Mouse (Mus musculus): ENCODE results near the gene Ms4a1. TPM values are rescaled to one million over a fixed set of nuclear protein-coding genes. Genes with fewer than 3 reads are reported as not detected.
"Not testable (repeated sequence)": the region's sequence is repeated elsewhere in the genome, so short reads cannot be mapped to it uniquely, and the experiment has no call there.

The Ms4a1 gene
- total RNA-seq (2021), result under 1 TPM; 0.36 to 0.57 TPM

DNA sequence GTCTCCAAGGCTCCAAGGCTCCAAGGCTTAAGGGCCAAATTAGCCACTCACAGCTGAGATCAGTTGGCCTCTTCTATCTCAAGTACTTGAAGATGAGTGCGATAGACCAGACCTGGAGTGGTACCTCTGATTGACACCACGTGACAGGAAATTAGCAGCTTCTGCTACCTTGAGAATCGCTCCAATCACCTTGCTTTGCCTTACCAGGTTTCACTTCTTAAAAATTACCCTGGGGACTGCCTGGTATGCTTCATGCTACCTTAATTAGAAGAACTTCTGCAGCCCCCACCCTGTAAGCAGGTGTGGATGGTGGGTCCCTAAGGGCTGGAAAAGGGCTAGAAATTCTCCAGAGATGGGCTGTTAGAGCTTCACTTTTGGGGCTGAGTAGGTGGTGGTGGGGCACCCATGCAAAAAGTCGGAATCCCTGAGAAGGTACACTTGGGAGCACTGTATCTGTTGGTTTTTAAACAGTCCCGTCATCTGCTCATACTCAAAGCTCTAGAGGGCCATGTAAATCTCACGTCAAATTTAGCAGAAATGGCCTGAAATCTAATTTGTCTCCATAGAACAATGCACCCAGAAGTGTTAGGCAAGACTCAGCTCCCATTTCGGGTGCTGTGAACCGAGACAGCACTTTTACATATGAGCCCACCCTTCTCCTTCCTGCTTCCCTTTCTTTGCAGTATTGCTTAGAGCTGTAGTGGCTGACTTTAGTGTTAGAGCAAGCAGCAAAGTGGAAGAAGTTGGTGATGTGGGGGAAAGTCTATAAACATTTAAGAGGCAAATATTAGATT, at the start of gene Ms4a1:
Gene Ms4a1, minus strand, starts transcription at position 190 of the 794 bp plus-strand sequence.
- no peak for DNase-seq

DNA sequence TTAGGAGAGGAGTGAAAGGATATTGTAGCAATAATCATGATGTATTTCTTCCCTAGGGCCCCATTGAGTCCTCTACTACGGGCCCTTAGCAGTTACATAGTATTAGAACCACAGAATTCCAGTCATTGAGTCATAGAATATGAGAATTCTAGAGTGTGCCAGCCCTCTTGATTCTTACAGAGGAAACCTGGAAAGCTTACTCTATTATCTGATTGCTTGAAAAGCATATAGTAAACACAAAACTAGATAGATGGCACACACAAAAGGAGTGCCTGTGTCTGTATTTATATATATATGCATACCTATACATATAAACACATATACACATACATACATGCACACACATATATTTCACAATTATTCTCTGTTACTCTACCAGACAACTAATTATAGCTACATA, 48.3 kb upstream of the Ms4a1 start, which contains the start of gene Ms4a14:
Gene Ms4a14, minus strand, starts transcription at position 101 of the 400 bp plus-strand sequence.
- DNase-seq, result no peak

DNA sequence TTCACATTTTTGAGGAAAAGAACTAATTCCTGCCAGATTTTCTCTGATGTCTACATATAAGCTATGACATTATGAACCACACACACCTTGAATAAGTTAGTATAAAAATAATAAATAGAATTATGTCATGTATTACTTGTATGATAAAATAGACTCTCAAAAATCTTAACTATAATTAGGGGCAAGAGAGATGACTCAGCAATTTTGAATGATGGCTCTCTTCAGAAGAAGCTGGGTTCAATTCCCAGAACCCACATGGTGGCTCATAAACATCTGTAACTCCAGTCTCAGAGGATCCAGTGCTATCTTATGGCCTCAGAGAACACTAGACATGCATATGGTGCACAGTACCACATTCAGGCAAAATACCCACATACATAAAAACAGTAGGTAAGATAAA, 42.8 kb upstream of the Ms4a1 start:
- DNase-seq, result no peak

DNA sequence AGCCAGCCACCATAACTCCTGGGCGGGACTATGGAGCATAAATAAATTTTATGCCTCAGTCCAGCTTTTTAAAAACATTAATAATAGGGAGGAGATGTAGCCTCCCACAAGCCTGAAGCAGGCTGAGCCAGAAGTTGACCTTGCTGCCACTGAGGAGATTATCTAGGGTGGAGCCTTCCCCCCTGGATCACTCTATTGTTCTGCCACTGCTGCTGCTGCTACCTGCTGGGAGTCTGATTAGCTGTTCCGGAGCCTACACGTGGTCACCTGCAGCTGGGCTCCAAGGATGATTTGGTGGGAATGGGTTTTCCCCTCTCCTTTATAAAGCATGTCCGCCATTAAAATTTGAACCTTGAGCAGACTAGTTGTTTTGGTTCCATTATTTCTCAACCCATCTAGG, 33.5 kb upstream of the Ms4a1 start:
- not testable (repeated sequence) for DNase-seq

DNA sequence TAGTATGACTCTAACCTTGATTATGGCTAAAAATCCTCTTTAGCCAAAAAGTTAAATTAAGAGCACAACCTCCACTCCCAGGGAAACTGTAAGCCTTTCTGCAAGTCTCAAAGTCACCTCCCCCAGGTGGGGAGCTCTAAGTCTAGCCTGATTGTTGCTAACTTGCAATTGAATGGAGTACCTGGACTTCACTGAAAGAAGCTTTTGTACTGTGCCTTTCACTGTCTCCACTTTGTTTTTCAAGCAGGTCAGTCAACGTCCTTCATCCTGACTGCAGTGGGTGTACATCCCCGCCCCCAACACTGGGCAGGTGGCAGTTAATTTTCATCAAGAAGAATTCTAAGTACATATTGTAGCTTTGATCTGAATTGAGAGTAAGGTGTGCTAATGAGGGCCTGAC, 32.9 kb upstream of the Ms4a1 start:
- no peak for DNase-seq

DNA sequence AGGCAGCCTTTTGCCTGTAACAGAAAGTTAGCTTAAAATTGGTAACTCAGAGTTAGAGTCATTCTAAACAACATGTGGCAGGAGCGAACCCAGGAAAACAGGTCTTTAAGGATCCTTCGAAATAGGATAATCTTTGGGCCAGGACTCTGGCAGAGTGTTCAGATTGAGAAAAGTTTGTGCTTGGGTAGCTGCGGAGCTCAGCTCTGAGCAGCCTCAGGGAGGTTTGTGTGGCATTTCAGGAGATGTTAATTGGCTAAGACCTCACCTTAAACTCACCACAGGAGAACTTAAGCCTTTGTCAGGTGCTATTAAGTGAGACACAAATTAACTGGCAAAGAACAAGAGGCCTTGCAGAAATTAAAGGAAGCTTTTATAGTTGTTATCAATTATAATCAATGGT, 27.6 kb upstream of the Ms4a1 start:
- DNase-seq, result not testable (repeated sequence)

DNA sequence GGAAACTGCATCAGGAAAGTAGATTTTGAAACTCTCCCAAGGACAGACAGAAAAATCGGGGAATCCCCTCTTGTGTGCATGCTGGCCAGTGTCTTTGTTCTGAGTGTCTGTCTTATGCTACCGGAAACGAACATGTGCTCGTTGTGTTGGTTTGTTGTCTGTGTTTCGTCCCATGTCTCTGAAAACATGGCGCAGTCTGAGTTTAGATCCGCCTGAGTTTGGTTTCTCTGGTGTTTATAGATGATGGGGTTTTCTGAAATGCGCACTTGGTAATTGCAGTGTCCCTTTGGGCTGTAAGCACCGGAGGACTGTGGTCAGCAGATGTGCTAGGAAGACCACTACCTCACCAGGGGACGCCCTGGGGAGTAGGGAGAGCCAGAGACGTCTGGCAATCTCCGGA, 26.9 kb upstream of the Ms4a1 start:
- no peak for DNase-seq

DNA sequence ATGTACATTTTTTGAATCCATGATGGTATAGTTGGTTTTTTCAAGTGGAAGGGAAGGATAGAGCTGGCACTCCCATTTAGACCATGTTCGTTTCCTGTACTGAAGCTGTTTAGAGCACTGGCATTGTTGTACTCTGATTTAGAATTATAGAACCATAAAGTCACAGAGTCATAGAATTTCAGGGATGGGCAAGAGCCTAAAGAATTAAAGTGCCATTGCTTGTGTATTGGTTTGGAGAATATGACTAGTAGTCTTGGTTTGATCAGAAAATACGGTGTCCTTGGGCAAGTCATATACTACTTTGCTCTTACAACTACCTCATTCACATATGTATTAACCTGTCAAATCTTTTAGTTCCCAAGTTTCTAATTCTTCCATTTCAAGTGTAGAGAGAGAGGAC, 17.7 kb upstream of the Ms4a1 start, which contains the start of gene Ms4a5:
Gene Ms4a5, minus strand, starts transcription at position 101 of the 400 bp plus-strand sequence.
- DNase-seq, result no peak

DNA sequence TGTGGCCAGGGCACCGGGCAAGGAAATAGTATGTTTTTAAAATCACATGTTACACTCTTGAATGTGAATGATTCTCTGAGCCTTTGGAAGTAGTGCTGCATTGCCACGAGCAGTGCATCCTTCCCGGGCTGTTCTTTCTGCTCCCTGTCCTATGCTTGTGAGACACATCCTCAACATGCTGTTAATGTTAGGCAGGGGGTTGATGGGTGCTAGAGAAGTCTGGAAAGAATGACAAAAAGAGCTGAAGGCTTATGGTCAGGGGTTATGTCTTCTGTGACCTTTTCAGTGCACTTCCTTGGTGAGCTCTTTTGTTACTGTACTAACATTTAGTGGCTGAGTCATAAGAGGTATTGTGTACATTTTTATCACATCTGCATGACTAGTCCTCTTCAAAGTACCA, 14.2 kb upstream of the Ms4a1 start:
- no peak for DNase-seq

DNA sequence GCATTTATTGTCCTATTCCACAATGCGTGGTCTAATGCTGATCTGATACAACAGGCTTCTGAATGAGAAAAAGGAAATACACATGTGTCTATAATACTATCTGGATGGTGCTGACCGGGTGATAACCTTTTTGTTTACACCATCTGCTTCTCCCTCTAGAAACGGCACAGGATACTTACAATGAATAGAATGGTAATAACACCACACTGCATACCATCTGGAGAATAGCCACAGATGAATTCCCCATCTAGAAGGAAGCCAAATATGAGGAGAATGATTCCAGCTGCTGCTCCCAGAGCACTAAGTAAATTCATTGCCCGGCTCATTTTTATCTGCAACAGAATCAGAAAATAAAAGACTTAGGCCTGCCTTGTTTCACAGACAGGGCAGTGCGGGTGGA, 10.4 kb upstream of the Ms4a1 start:
- no peak for DNase-seq

DNA sequence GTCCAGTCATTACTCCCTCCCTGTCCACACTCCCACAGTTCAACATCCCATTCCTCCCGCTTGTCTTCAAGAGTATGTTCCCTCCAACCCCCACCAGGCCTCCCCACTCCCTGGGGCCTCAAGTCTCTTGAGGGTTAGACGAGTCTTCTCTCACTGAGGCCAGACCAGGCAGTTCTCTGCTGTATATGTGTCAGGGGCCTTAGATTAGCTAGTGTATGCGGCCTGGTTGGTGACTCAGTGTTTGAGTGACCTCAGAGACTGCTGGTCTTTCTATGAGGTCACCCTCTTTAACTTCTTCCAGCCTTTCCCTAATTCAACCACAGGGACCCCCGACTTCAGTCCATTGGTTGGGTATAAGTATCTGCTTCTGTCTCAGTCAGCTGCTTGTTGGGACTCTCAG, 915 bp upstream of the Ms4a1 start:
- DNase-seq, result no peak

DNA sequence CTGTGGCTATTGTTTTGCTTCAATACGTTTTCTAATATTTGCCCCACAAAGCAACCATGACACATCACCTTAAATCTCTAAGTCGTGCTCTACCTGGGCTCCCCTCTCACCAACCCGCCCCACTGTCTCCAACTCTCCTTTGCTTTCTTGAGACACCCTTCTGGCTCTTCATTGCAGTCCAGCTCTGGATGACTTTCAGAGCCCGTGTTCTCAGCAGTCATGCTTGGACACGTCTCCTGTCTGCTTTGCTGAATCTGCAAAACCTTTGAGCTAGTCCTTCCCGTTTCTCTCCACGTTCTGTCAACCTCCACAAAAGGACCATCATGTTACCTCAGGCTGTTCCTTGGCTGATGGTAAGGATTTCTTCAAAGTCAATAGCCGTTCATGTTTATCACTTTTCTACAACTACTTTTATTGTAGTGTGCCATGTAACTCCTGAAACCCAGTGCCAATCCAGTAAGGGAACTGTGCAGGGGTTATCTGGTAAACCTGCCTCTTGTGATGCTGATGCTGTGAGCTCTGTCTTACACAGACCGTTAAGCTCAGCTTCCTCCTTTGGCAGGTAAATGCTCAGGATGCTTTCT, 1.3 kb downstream of the Ms4a1 start:
- DNase-seq, result no peak

DNA sequence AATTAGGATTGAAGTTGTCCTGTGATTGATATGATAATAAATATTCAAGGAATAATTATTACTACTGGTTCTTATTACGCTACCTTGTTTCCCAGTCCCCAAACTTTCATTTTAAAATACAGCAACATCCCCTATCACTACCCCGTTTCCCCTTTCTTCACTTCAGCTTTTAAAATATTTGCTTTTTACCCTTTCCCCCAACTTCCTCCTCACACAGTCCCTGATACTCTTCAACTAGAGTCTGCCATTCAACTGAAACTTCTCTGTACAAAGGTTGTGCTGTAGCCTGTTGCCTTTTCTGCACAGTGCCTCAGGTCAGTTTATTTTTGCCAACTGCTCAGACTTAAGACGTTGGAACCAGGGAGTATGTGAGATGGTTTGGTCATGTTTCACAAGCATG, 2.5 kb downstream of the Ms4a1 start:
- no peak for DNase-seq

DNA sequence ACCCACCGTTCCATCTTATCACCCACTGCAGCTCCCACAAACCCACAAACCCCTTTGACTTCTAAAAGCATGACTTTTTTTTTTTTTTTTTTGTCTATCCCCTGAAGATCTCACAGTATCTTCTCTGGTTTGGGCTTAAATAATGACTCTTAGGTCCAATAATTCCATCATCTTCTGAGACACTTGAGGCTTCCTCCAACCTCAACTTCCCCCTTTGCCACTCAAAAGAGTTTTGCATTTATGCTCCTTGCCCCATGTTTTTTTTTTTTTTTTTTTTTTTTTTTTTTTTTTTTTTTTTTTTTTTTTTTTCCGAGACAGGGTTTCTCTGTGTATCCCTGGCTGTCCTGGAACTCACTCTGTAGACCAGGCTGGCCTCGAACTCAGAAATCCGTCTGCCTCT, 3.1 kb downstream of the Ms4a1 start:
- not testable (repeated sequence) for DNase-seq

DNA sequence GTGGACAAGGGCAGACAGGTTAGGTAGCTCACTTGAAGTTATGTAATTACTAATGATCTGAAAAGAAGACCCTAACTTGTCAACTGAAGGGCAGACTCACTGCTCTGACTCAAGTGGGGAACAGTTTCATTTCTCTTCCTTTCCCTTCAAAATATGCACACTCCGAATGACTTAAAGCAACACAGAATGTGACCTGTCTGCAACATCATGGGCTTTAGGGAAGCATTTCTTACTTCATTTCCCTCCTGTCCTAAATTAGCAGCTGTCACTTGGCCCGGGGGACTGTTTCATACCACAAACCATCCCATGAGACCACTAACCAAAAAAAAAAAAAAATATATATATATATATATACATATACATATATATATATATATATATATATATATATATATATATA, 4.5 kb downstream of the Ms4a1 start:
- no peak for DNase-seq

DNA sequence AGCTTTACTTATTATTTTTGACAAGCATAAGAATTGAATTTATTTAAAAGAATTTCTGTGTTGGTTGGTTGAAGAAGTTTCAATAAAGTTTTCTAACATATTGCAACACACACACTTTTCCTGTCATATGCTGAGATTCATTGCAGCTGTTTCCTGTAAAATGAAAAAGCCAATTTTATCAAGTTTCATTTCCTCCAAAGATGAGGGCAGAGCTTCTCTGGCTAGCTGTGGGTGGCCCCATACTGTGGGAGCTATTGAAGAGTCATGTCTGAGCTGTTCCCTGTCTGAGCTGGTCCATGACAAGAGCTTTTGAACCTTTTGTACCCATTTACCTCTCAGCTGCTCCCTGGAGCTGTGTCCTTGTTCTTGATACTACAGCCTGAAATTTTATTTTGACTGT, 21.8 kb downstream of the Ms4a1 start:
- peak; percentile 8 for DNase-seq

DNA sequence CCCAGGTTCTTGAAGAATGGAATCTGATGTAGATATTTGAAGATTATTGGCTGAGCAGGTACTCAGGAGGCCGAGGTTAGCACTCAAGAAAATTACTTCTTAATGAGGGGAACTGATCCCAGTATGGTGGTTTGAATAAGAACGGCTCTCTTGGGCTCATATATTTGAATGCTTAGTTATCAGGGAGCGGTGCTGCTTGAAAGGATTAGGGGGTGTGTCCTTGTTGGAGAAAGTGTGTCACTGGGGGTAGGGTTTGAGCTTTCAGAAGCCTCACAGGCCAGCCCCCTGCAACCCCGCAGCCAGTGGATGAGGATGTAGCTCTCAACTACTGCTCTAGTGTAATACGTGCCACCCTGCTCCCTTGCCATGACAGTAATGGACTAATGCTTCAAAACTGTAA, 23.5 kb downstream of the Ms4a1 start:
- no peak for DNase-seq

DNA sequence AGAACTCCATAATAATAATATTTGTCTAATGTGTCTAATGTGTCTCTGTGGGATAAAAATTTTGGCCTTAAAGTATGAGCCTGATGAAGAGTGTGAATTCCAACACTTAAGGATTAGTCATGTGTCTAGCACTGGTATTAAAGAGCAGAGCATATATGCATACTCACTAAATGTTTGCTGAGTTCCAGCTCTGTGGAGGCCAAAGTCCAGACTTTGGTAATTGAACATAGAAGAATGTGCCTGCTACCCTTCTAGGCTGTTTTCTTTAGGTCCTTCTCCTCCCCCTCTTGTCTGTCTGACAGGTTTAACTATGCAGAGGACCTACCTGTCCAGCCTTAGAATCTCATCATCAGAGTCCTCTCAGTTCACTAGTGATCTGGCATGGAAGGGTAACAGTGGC, 30.2 kb downstream of the Ms4a1 start:
- no peak for DNase-seq

DNA sequence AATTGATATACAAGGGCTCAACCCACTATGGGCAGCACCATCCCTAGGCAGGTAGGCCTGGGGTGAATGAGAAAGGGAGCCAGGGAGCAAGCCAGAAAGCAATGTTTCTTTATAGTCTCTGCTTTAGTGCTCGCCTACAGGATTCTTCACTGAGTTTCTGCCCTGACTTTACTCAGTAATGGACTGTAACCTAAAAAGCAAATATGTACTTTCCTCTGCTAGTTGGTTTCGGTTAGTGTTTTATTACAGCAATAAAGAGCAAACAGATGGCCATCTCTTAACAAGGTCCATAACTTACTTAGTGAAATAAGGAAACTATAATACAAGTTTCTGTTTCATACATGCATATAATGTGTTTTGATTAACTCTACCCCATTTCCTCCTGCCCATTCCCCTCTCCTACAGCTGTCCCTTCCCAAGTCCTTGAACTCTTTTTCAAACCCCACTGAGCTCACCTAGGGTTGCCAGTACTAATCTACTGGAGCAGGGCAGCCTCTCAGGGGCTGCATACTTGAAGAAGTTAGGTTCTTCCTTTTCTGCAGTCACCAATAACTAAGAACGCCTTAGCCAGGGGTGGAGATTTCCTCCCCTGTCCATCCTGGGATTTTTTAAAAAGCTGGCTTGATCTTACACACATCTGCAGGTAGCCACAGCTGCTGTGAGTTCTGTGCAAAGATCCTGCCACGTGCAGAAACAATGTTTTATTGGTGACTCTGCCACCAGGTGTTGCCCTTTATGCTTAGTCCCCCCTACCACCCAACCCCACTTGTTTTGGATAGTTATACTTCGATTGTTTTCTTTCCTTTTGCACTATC, 30.9 kb downstream of the Ms4a1 start:
- no peak for DNase-seq

DNA sequence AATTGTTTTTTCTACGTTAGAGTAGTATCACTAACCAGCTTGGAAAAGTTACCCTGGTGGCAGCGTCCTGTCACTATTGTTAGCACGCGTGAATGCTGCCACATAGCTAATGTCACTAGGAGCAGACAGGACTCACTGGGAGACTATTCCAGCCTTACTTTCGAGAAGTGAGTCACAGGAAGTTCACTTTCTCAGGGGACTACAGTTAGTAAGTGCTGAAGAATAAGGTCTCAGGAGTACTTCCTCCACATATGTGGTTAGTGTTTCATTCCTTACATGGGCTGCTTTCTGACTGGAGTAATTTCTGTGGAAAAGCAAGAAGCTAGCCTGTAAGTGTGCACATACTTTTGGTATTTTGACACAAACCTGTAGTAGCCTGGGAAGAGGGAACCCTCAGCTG, 31.8 kb downstream of the Ms4a1 start:
- no peak for DNase-seq

DNA sequence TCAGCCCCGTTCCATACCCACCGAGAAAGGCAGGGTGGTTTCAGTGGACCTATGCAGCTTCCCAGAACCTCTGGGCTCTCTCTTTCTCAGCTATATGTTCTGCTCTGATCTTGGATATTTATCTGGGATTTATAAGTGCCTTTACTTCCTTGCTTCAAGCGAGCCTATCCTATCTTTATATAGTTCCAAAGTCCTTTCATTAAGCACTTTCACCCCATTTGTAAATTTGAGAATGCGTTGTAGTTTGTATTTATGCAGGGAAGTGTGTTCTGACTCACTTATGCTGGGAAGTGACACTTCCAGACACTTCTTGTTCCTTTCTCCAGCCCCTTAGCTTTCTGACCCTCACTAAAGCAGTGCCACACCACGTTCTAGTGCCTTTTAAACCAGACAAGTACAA, 33.7 kb downstream of the Ms4a1 start, which contains the start of gene Ms4a12:
Gene Ms4a12, minus strand, starts transcription at position 101 of the 400 bp plus-strand sequence.
- DNase-seq, result no peak
